ENCODE assay signal across 33 mouse cellular contexts in genomic region chr19:20722913-20723312, GRCm38 (mm10). TPM values are rescaled to one million over a fixed set of nuclear protein-coding genes. Genes with fewer than 3 reads are reported as not detected.
A peak's percentile ranks its signal among the peaks of the same experiment; 100 is the strongest.
DNase-seq lines count a peak whose midpoint lies in the region; ATAC-seq and TF ChIP-seq lines count a peak whose summit lies in the region.
"Had no signal": no experiment of that assay in that cellular context is flagged by ENCODE, and none has a peak within 500 bp of the region (broad histone marks: within the 10 kb centered on the region; RNA-seq: fewer than 3 reads in every experiment).

No protein-coding gene starts in this region.

- no peak overlapping the region for H3K9ac ChIP-seq in liver, adult 2 months (ENCODE audit: low read depth, low read length)
- H3K9ac ChIP-seq in liver, postnatal 0 days (replicated peaks), result no peak overlapping the region
- H3K9ac ChIP-seq in stomach, embryonic 16.5 days (ENCODE audit: low read length), result no peak overlapping the region
- H3K9ac ChIP-seq: embryonic facial prominence, embryonic 13.5 days; heart, embryonic 12.5 days; hindbrain, embryonic 15.5 days; limb, embryonic 15.5 days; liver, embryonic 14.5 days; midbrain, embryonic 15.5 days had no signal

- 36% methylated on average over 2 of the region's 2 CpGs for WGBS in liver, adult 2 months
- WGBS in liver, postnatal 0 days (ENCODE audit: insufficient replicate concordance), result 55% methylated on average over 2 of the region's 2 CpGs
- 62% methylated on average over 2 of the region's 2 CpGs for WGBS in stomach, embryonic 16.5 days

- H3K79me2 ChIP-seq in liver, adult 2 months (ENCODE audit: control insufficient read depth, insufficient read depth, low read length), result no peaks in the 10 kb centered on the region; the same call in 1 of the 2 replicates

- peak; percentile 61 for DNase-seq in liver, adult 2 months (ENCODE audit: extremely low read depth, low read depth, low spot score)
- no peak for DNase-seq in liver, postnatal 0 days
- peak; percentile 22 for DNase-seq in urinary bladder, postnatal 25 days (ENCODE audit: low spot score)
- DNase-seq in urinary bladder, postnatal 4 days (ENCODE audit: low spot score in 2 of 2), result no peak
- peak; percentile 8 for DNase-seq in lung, postnatal 14 days
- DNase-seq in right cerebral cortex, postnatal 4 days, result no peak
- no peak for DNase-seq in left cerebral cortex, adult 11 months (ENCODE audit: low spot score)
- DNase-seq: adrenal gland, adult 8-10 months; cerebellum, adult 8-10 months; cerebellum, postnatal 36 days; gastrocnemius, adult 2 months; gastrocnemius, postnatal 36 days; heart, adult 18-20 months; kidney, adult 8-10 months; layer of hippocampus, postnatal 36 days; right cerebral cortex, postnatal 25 days; thymus, postnatal 14 days had no signal

- H3K4me1 ChIP-seq in liver, adult 2 months (ENCODE audit: control insufficient read depth, insufficient read depth, low read length), result peaks cover 10% of the 10 kb centered on the region; the same call in 1 of the 2 replicates
- no peaks in the 10 kb centered on the region for H3K4me1 ChIP-seq in liver, postnatal 0 days (ENCODE audit: insufficient read depth)
- H3K4me1 ChIP-seq in stomach, embryonic 16.5 days (ENCODE audit: control insufficient read depth, insufficient read depth, low read length), result no peaks in the 10 kb centered on the region
- H3K4me1 ChIP-seq: embryonic facial prominence, embryonic 13.5 days; heart, embryonic 12.5 days; hindbrain, embryonic 10.5 days; hindbrain, embryonic 15.5 days; limb, embryonic 15.5 days; midbrain, embryonic 15.5 days had no signal

- no peaks in the 10 kb centered on the region for H3K27me3 ChIP-seq in liver, adult 2 months (ENCODE audit: control insufficient read depth, insufficient read depth, low read length)
- no peaks in the 10 kb centered on the region for H3K27me3 ChIP-seq in liver, postnatal 0 days (ENCODE audit: insufficient read depth, low read length)
- H3K27me3 ChIP-seq in stomach, embryonic 16.5 days (ENCODE audit: control insufficient read depth, insufficient read depth, low read length), result no peaks in the 10 kb centered on the region
- H3K27me3 ChIP-seq: embryonic facial prominence, embryonic 13.5 days; heart, embryonic 12.5 days; hindbrain, embryonic 15.5 days; limb, embryonic 15.5 days; midbrain, embryonic 15.5 days had no signal

- H3K4me2 ChIP-seq in liver, postnatal 0 days (ENCODE audit: low read depth, low read length), result no peak overlapping the region
- no peak overlapping the region for H3K4me2 ChIP-seq in stomach, embryonic 16.5 days (ENCODE audit: low read depth, low read length)
- H3K4me2 ChIP-seq: embryonic facial prominence, embryonic 13.5 days; heart, embryonic 12.5 days; hindbrain, embryonic 15.5 days; limb, embryonic 15.5 days; midbrain, embryonic 15.5 days had no signal

- peaks cover 13% of the 10 kb centered on the region for H3K36me3 ChIP-seq in liver, adult 2 months (ENCODE audit: control insufficient read depth, insufficient read depth, low read length)
- no peaks in the 10 kb centered on the region for H3K36me3 ChIP-seq in liver, postnatal 0 days (replicated peaks; ENCODE audit: insufficient read depth, low read length)
- H3K36me3 ChIP-seq in stomach, embryonic 16.5 days (ENCODE audit: control insufficient read depth, insufficient read depth, low read length), result no peaks in the 10 kb centered on the region
- H3K36me3 ChIP-seq: embryonic facial prominence, embryonic 13.5 days; G1E; heart, embryonic 12.5 days; hindbrain, embryonic 10.5 days; hindbrain, embryonic 15.5 days; limb, embryonic 10.5 days; limb, embryonic 15.5 days; midbrain, embryonic 10.5 days; midbrain, embryonic 15.5 days had no signal

- TF ChIP-seq POLR2A in liver, adult 2 months (IDR thresholded peaks at IDR 0.05; ENCODE audit: extremely low read depth, insufficient read depth, low read length), result no peak

- TF ChIP-seq EP300 in liver, postnatal 0 days (IDR thresholded peaks at IDR 0.05; ENCODE audit: low read depth), result no peak

- H3K4me3 ChIP-seq in liver, adult 2 months (ENCODE audit: insufficient read depth, low read depth, low read length), result no peak overlapping the region
- H3K4me3 ChIP-seq in liver, postnatal 0 days (ENCODE audit: low read depth, low read length), result no peak overlapping the region
- H3K4me3 ChIP-seq in stomach, embryonic 16.5 days (replicated peaks; ENCODE audit: low read length), result no peak overlapping the region
- H3K4me3 ChIP-seq: embryonic facial prominence, embryonic 13.5 days; erythroblast, embryonic 14.5 days; gastrocnemius, adult 2 months; heart, embryonic 12.5 days; hindbrain, embryonic 10.5 days; hindbrain, embryonic 15.5 days; limb, embryonic 10.5 days; limb, embryonic 15.5 days; midbrain, embryonic 10.5 days; midbrain, embryonic 15.5 days had no signal

- no peaks in the 10 kb centered on the region for H3K9me3 ChIP-seq in liver, postnatal 0 days (ENCODE audit: low read length)
- H3K9me3 ChIP-seq in stomach, embryonic 16.5 days (replicated peaks; ENCODE audit: control insufficient read depth, low read length), result no peaks in the 10 kb centered on the region
- H3K9me3 ChIP-seq: embryonic facial prominence, embryonic 13.5 days; G1E; heart, embryonic 12.5 days; hindbrain, embryonic 10.5 days; hindbrain, embryonic 15.5 days; limb, embryonic 10.5 days; limb, embryonic 15.5 days; midbrain, embryonic 10.5 days; midbrain, embryonic 15.5 days had no signal

- no peak for ATAC-seq in liver, postnatal 0 days
- peak; percentile 86 for ATAC-seq in stomach, embryonic 16.5 days (ENCODE audit: insufficient read depth, low FRiP score)
- ATAC-seq: forebrain, embryonic 16.5 days; inflammation-experienced regulatory T-cells, adult 6 months; midbrain, embryonic 15.5 days had no signal

- TF ChIP-seq CTCF in liver, adult 2 months (IDR thresholded peaks at IDR 0.05; ENCODE audit: low read depth, low read length), result no peak
- no peak for TF ChIP-seq CTCF in liver, postnatal 0 days (IDR thresholded peaks at IDR 0.05; ENCODE audit: low read depth)

- no peak overlapping the region for H3K27ac ChIP-seq in liver, adult 2 months (replicated peaks; ENCODE audit: insufficient read depth, low read depth, low read length)
- no peak overlapping the region for H3K27ac ChIP-seq in liver, postnatal 0 days (ENCODE audit: low read depth)
- H3K27ac ChIP-seq in stomach, embryonic 16.5 days (ENCODE audit: low read length), result peak overlapping the region; percentile 87
- H3K27ac ChIP-seq: embryonic facial prominence, embryonic 13.5 days; gastrocnemius, adult 2 months; hindbrain, embryonic 10.5 days; hindbrain, embryonic 15.5 days; kidney, postnatal 0 days; limb, embryonic 10.5 days; limb, embryonic 15.5 days; liver, embryonic 14.5 days; midbrain, embryonic 10.5 days; midbrain, embryonic 15.5 days had no signal

RNA-seq across cellular contexts. Expression of gene Aldh1a7, which starts 4.4 kb away (rescaled TPM):
- total RNA-seq in liver, adult 2 months (2014; rRNA removed), result 182 and 198 TPM in 2 replicates
- polyA plus RNA-seq in liver, adult 2 months (2012; rRNA removed), result 67.2 and 83.4 TPM in 2 replicates
- polyA plus RNA-seq in liver, postnatal 0 days (2015; fragmentation: Nextera tagmentation; extraction: Ambion mirVana), result 1.3 and 1.6 TPM in 2 replicates
- 94.8 and 128 TPM in 2 replicates for polyA plus RNA-seq in stomach, embryonic 16.5 days (2015; fragmentation: Nextera tagmentation; extraction: Ambion mirVana)
- total RNA-seq: G1E; neutrophil, adult 5-6 weeks had no signal
- polyA plus RNA-seq: erythroblast, embryonic 14.5 days; G1E; inflammation-experienced regulatory T-cells, adult 6 months had no signal

Comparison
In these comparisons a context has a peak if more than half of its experiments do, and no peak if none do; other contexts are left out.
1. DNase-seq: peak in liver, adult 2 months (single experiment), urinary bladder, postnatal 25 days (single experiment) and lung, postnatal 14 days (single experiment); none in liver, postnatal 0 days (single experiment), urinary bladder, postnatal 4 days (0 of 2), right cerebral cortex, postnatal 4 days (single experiment) and left cerebral cortex, adult 11 months (single experiment).
2. RNA of gene Aldh1a7, which starts 4.4 kb away (polyA plus RNA-seq): 94.8 to 128 TPM in stomach, embryonic 16.5 days and 67.2 to 83.4 TPM in liver, adult 2 months; 1.3 to 1.6 TPM in liver, postnatal 0 days; every median in the first group is over 10 times any median in the second.